Mouse (Mus musculus): ENCODE measurements around the gene Inhbc. TPM values are rescaled to one million over a fixed set of nuclear protein-coding genes. Genes with fewer than 3 reads are reported as not detected.

The Inhbc gene
- polyA plus RNA-seq, 2 experiments = 1.5 to 2.1 TPM

- ATAC-seq (ENCODE audit: insufficient read depth) (no peak), DNase-seq (ENCODE audit: low read depth in 3 of 3, low spot score in 3 of 3) (no peak)
- TF ChIP-seq EP300 (IDR thresholded peaks at IDR 0.05; ENCODE audit: low read depth) (no peak), CTCF (IDR thresholded peaks at IDR 0.05; ENCODE audit: low read depth) (no peak)
- H3K4me2 ChIP-seq (ENCODE audit: low read depth) = peak overlapping the region; percentile 66
- H3K36me3 ChIP-seq (replicated peaks; ENCODE audit: control insufficient read depth, insufficient read depth, low read depth) = no peaks in the 10 kb centered on the region
- peaks cover 33% of the 10 kb centered on the region for H3K27me3 ChIP-seq (ENCODE audit: control insufficient read depth, insufficient read depth, low read length)
- no peaks in the 10 kb centered on the region for H3K9me3 ChIP-seq (ENCODE audit: control insufficient read depth, low read length)
- H3K4me3 ChIP-seq (ENCODE audit: insufficient read depth in 1 of 2, low read depth in 2 of 2, low read length in 2 of 2) = peak overlapping the region in 1 of 2 experiments; percentile 46; a peak in 2 of 4 replicates
- peaks cover 0 to 2% of the 10 kb centered on the region in 2 experiments; a peak in 2 of 4 replicates for H3K4me1 ChIP-seq (replicated peaks; ENCODE audit: control insufficient read depth in 2 of 2, insufficient read depth in 2 of 2, low read length in 1 of 2)
- no peak overlapping the region for H3K9ac ChIP-seq (replicated peaks)
- no peak overlapping the region for H3K27ac ChIP-seq
- WGBS (ENCODE audit: insufficient replicate concordance) = 2% methylated on average over 27 of the region's 27 CpGs
Observed at GRCm38 (mm10) chr10:127340577-127341359, 29.5 kb downstream of the Inhbc start.

DNA sequence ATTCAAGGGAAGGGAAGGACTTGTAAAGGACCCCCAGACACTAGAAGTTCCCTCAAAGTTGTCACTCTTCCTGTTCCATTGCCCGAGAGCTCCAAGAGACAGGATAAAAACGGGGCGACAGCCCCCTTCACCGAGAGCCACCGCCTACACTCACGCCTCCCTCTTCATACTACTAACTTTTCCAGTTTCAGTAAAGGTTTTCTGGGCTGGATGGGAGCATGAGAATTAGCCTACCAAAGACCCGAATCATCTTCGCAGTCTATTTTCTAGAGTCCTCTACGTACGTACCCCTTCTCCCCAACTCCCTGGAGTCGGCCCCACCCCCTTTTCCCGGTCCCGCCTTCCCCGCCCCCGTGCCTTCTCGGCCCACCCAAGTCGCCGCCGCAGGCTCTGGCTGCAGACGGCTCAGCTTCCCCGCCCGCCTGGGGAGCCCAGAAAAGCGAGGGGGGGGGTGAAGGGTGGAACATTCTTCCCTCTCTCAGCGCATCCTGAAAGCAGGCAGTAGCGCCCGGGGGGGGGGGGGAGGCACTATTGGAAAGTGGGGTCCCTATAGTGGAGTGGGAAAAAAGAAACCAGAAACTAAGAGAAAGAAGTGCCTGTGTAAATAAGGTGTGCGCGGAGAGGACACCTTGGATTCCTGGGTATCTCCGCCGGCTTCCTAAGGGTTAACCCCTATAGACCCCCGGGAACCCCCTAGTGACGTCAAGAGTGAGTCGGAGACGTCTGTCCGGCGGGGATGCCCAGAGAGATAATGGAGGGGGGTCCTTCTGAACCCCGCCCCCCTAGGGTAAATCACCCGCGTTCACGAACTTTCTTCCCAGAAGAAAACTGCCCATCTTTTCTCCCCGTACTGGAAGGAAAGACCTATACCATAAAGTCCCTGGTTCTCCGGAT, 30.3 kb downstream of the Inhbc start:
- Histone ChIP-seq H3K27ac (no peak overlapping the region), H3K9me3 (ENCODE audit: control insufficient read depth, low read length) (no peaks in the 10 kb centered on the region), H3K4me3 (ENCODE audit: insufficient read depth in 1 of 2, low read depth in 2 of 2, low read length in 2 of 2) (peak overlapping the region; percentile 46 to 49), H3K4me1 (replicated peaks; ENCODE audit: control insufficient read depth in 2 of 2, insufficient read depth in 2 of 2, low read length in 1 of 2) (peaks cover 0 to 2% of the 10 kb centered on the region in 2 experiments; a peak in 2 of 4 replicates), H3K4me2 (ENCODE audit: low read depth) (peak overlapping the region; percentile 66), H3K27me3 (ENCODE audit: control insufficient read depth, insufficient read depth, low read length) (peaks cover 33% of the 10 kb centered on the region), H3K9ac (replicated peaks) (no peak overlapping the region), H3K36me3 (replicated peaks; ENCODE audit: control insufficient read depth, insufficient read depth, low read depth) (no peaks in the 10 kb centered on the region)
- ATAC-seq (ENCODE audit: insufficient read depth) = 0 out of 2 replicates have a peak, but pooled peaks have one; percentile 24
- TF ChIP-seq CTCF (IDR thresholded peaks at IDR 0.05; ENCODE audit: low read depth) = no peak
- TF ChIP-seq EP300 (IDR thresholded peaks at IDR 0.05; ENCODE audit: low read depth) = no peak
- under 1% methylated on average over 40 of the region's 42 CpGs for WGBS (ENCODE audit: insufficient replicate concordance)
- no peak for DNase-seq (ENCODE audit: low read depth in 3 of 3, low spot score in 3 of 3)

DNA sequence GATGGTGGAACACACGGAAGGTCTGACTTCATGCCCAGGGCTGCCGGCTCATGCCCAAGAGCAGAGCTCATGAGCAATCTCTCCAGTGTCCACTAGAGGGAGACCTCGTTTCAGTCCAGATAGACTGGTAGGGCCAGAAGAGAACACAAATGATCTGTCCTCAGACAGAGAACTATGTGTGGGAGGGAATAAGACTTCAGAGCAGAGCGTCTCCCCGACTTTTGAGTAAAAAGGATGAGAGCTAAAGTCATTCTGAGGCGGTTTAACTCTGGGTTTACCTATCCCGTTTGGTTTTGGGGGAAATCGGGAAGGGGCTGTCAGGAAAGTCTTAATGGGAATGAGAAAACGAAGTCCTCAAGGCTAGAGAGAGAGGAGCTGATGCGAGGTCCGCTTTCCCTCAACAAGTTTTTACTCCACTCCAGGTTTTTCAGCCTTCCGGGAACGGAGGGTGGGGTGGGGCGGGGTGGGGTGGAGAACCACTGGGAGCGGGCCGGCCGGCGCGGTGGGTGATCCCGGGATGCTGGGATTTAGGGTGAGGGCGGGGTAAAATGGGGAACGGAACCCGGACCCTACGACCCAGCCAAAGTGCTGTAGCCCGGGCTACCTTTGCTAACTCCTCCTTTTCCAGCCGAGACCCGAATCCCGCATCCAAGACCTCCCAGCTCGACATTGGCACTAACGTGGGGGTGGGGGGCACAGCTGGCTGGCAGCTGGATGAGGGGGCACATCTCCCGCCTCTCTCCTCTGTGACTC, 31.1 kb downstream of the Inhbc start:
- Histone ChIP-seq H3K27ac (no peak overlapping the region), H3K9ac (replicated peaks) (no peak overlapping the region), H3K9me3 (ENCODE audit: control insufficient read depth, low read length) (no peaks in the 10 kb centered on the region), H3K4me1 (replicated peaks; ENCODE audit: control insufficient read depth in 2 of 2, insufficient read depth in 2 of 2, low read length in 1 of 2) (peaks cover 0 to 2% of the 10 kb centered on the region in 2 experiments; a peak in 2 of 4 replicates), H3K4me2 (ENCODE audit: low read depth) (peak overlapping the region; percentile 66), H3K27me3 (ENCODE audit: control insufficient read depth, insufficient read depth, low read length) (peaks cover 33% of the 10 kb centered on the region), H3K4me3 (ENCODE audit: insufficient read depth in 1 of 2, low read depth in 2 of 2, low read length in 2 of 2) (peak overlapping the region; percentile 46 to 49), H3K36me3 (replicated peaks; ENCODE audit: control insufficient read depth, insufficient read depth, low read depth) (no peaks in the 10 kb centered on the region)
- TF ChIP-seq EP300 (IDR thresholded peaks at IDR 0.05; ENCODE audit: low read depth) (no peak), CTCF (IDR thresholded peaks at IDR 0.05; ENCODE audit: low read depth) (peak; percentile 94)
- WGBS (ENCODE audit: insufficient replicate concordance) = under 1% methylated on average over 31 of the region's 31 CpGs
- peak; percentile 62 for ATAC-seq (ENCODE audit: insufficient read depth)
- peak; percentile 72 to 75 (median 74) for DNase-seq (ENCODE audit: low read depth in 3 of 3, low spot score in 3 of 3)

- H3K4me1 ChIP-seq (replicated peaks; ENCODE audit: control insufficient read depth in 2 of 2, insufficient read depth in 2 of 2, low read length in 1 of 2) = peaks cover 0 to 2% of the 10 kb centered on the region in 2 experiments; a peak in 2 of 4 replicates
- H3K9ac ChIP-seq (replicated peaks) = no peak overlapping the region
- peaks cover 33% of the 10 kb centered on the region for H3K27me3 ChIP-seq (ENCODE audit: control insufficient read depth, insufficient read depth, low read length)
- no peak for DNase-seq (ENCODE audit: low read depth in 3 of 3, low spot score in 3 of 3)
- no peak overlapping the region for H3K4me3 ChIP-seq (ENCODE audit: insufficient read depth in 1 of 2, low read depth in 2 of 2, low read length in 2 of 2)
- no peaks in the 10 kb centered on the region for H3K36me3 ChIP-seq (replicated peaks; ENCODE audit: control insufficient read depth, insufficient read depth, low read depth)
- no peak overlapping the region for H3K4me2 ChIP-seq (ENCODE audit: low read depth)
- no peak overlapping the region for H3K27ac ChIP-seq
- H3K9me3 ChIP-seq (ENCODE audit: control insufficient read depth, low read length) = no peaks in the 10 kb centered on the region
- TF ChIP-seq EP300 (IDR thresholded peaks at IDR 0.05; ENCODE audit: low read depth) = no peak
- no peak for TF ChIP-seq CTCF (IDR thresholded peaks at IDR 0.05; ENCODE audit: low read depth)
- no peak for ATAC-seq (ENCODE audit: insufficient read depth)
- 41% methylated on average over 6 of the region's 6 CpGs for WGBS (ENCODE audit: insufficient replicate concordance)
Observed at GRCm38 (mm10) chr10:127337536-127338099, 32.6 kb downstream of the Inhbc start.
